Mouse (Mus musculus) kidney, embryonic 16.5 days (tissue): ENCODE measurements at regions not wholly inside any gene's neighbourhood (a gene's known extent, or its start where the extent isn't known, plus 50 kb on each side); places are given as distances from the start of the nearest gene placed in this dataset.

Source experiments
- ATAC-seq: fragments of 200-750 bp; cut with Nextera tagmentation; 2 replicates; pipeline ENCODE4 v1.8.0; 2017; ENCODE audit warnings: moderate TSS enrichment; ENCODE audit not compliant: low FRiP score, low TSS enrichment
- H3K27ac ChIP-seq: fragments of 300-500 bp; sonication (generic); 2 replicates; pipeline ENCODE4 v1.5.1; 2014; ENCODE audit warnings: low read length
- H3K27me3 ChIP-seq: fragments of 300-500 bp; sonication (generic); 2 replicates; pipeline ENCODE4 v1.6.1; 2014; ENCODE audit warnings: low read length, control low read depth, mixed read lengths; ENCODE audit not compliant: insufficient read depth
- H3K36me3 ChIP-seq: fragments of 300-500 bp; sonication (generic); 2 replicates; pipeline ENCODE4 v1.6.1; 2014; ENCODE audit warnings: low read length, control low read depth, mixed read lengths; ENCODE audit not compliant: insufficient read depth
- H3K4me1 ChIP-seq: fragments of 300-500 bp; sonication (generic); 2 replicates; pipeline ENCODE4 v1.6.1; 2014; ENCODE audit warnings: low read length, control low read depth, mixed read lengths; ENCODE audit not compliant: insufficient read depth
- H3K4me2 ChIP-seq: fragments of 300-500 bp; sonication (generic); replicated peaks from 2 replicates; pipeline ENCODE4 v1.6.1; 2014; ENCODE audit warnings: low read depth, low read length
- H3K4me3 ChIP-seq: fragments of 300-500 bp; sonication (generic); 2 replicates; pipeline ENCODE4 v1.5.1; 2014; ENCODE audit warnings: mild to moderate bottlenecking, low read length
- H3K9ac ChIP-seq: fragments of 300-500 bp; sonication (generic); replicated peaks from 2 replicates; pipeline ENCODE4 v1.6.1; 2014; ENCODE audit warnings: low read length
- H3K9me3 ChIP-seq: fragments of 300-500 bp; sonication (generic); 2 replicates; pipeline ENCODE4 v1.6.1; 2016; ENCODE audit warnings: low read length, control low read depth
- WGBS: fragments of 180-500 bp; shearing (Covaris S2); extraction: QIAGEN DNeasy Blood & Tissue Kit; methylation state at CpG from one replicate; pipeline ENCODE4 v1.1.7; 2014; 5-methylcytosine and 5-hydroxymethylcytosine counted together

DNA sequence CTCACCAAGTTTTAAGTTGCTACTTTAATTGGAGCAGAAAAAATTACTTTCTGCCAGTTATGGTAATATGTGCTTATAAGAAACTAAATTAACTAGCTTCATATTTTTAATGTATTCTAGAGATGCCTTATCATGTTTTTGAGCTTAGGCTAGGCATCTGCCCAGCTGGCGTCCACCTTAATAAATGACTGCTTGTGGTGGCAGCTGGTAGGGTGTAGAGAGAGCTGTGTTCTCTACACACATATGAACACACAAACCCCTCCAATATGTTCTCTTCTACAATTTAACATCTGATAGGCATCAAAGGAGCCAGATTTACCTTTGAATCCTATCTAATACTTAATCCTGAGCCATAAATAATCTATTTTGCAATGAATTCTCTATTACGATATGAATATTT is 173.4 kb downstream of the Gm4340 start:
- WGBS = 86% methylated on average over 2 of the region's 2 CpGs

DNA sequence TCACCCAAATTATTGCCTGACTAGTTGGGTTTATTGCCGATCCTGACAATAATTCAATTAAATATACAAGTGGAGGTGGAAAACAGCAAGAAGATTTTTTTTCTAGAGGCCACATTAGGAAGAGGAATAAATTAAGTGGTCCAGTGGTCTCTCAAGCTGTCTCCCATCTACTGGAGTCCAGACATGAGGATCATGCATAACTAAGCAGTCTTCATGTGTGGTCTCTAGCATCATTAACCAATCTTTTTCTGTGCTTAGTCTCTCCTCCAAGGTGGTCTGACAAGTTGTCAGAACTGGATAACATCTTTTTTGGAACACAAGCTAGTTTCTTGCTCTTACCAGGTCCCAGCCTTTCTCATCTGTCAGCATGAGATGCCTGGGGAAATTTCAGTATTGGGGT is 180.7 kb downstream of the Gm4340 start:
- no peak overlapping the region for H3K27ac ChIP-seq

More for the DNA sequence above, 173.4 kb downstream of the Gm4340 start:
- H3K36me3 ChIP-seq = no peaks in the 10 kb centered on the region
- no peak for ATAC-seq
- no peak overlapping the region for H3K9ac ChIP-seq
- H3K4me2 ChIP-seq = no peak overlapping the region
- H3K9me3 ChIP-seq = no peaks in the 10 kb centered on the region
- H3K27me3 ChIP-seq = no peaks in the 10 kb centered on the region
- H3K4me3 ChIP-seq = no peak overlapping the region
- no peak overlapping the region for H3K27ac ChIP-seq
- no peaks in the 10 kb centered on the region for H3K4me1 ChIP-seq

DNA sequence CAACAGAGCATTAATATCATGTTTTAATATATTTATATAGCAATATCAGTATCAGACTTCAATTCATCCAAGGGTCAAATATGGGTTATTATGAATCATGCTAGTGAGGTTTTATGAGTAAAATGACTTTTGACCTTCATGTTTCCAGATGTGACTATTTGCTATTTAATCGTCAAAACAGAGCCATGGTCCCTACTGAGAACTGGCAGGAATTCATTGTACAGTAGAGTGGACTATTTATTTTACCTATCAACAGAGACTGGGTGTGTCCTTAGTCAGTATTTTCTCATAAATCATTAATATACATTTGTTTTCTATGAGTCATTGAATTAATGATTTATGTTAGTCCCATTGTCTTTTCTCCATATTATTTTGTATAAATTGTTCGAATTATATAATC is 194.4 kb downstream of the Gm4340 start:
- H3K4me1 ChIP-seq = no peaks in the 10 kb centered on the region
- no peak overlapping the region for H3K27ac ChIP-seq
- ATAC-seq = no peak
- H3K9ac ChIP-seq = no peak overlapping the region
- no peak overlapping the region for H3K4me2 ChIP-seq
- H3K36me3 ChIP-seq = no peaks in the 10 kb centered on the region
- no peak overlapping the region for H3K4me3 ChIP-seq
- no peaks in the 10 kb centered on the region for H3K27me3 ChIP-seq
- WGBS = 71% methylated on average over 2 of the region's 2 CpGs
- H3K9me3 ChIP-seq = no peaks in the 10 kb centered on the region

More for the DNA sequence above, 180.7 kb downstream of the Gm4340 start:
- Histone ChIP-seq H3K4me3 (no peak overlapping the region), H3K27me3 (no peaks in the 10 kb centered on the region), H3K9me3 (no peaks in the 10 kb centered on the region), H3K4me1 (no peaks in the 10 kb centered on the region), H3K4me2 (no peak overlapping the region), H3K36me3 (no peaks in the 10 kb centered on the region), H3K9ac (no peak overlapping the region)
- WGBS = 65% methylated on average over 1 of the region's 1 CpGs
- ATAC-seq = no peak

DNA sequence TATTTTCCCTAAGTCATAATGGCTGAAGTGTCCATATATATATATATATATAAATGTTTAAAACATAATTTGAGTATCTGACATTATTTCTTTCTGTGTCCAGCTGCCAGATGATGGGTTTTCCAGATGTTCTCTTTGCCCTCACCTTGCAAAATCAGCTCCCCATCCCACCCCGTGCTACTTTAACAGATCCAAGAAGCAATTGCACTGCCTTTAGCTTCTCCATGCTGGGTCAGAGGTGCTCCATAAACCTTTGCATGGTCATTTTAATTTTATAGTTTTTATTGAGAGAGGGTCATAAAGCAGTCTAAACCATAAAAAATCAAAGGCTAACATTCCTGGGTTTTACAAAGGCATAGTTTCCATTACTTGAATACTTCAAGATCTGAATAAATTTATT is 201.9 kb downstream of the Gm4340 start:
- 36% methylated on average over 1 of the region's 1 CpGs for WGBS
- no peak for ATAC-seq
- no peak overlapping the region for H3K27ac ChIP-seq
- no peaks in the 10 kb centered on the region for H3K27me3 ChIP-seq
- no peaks in the 10 kb centered on the region for H3K9me3 ChIP-seq
- no peak overlapping the region for H3K4me3 ChIP-seq
- no peak overlapping the region for H3K4me2 ChIP-seq
- H3K9ac ChIP-seq = no peak overlapping the region
- no peaks in the 10 kb centered on the region for H3K36me3 ChIP-seq
- no peaks in the 10 kb centered on the region for H3K4me1 ChIP-seq

DNA sequence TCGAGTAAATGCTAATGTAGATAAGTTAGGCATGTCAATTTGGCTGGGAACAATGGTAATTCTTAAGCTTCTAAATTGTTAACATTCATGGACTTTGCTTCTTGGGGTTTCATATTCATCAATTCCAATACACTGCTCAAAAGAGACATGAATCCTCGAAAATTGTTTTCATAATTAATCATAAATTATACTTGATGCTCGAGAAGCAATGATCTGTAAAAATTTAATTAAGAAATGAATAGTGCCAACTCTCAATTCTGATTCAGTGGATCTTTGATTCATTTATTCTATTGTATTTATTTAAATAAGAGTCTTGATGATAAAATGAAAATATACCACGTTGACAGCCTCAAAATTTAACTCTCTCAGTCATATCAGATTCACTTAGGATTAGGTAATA is 214.9 kb downstream of the Gm4340 start:
- WGBS = 70% methylated on average over 4 of the region's 4 CpGs
- Histone ChIP-seq H3K27ac (no peak overlapping the region), H3K4me2 (no peak overlapping the region), H3K4me1 (no peaks in the 10 kb centered on the region), H3K4me3 (no peak overlapping the region), H3K36me3 (no peaks in the 10 kb centered on the region), H3K27me3 (no peaks in the 10 kb centered on the region), H3K9me3 (no peaks in the 10 kb centered on the region), H3K9ac (no peak overlapping the region)
- no peak for ATAC-seq

DNA sequence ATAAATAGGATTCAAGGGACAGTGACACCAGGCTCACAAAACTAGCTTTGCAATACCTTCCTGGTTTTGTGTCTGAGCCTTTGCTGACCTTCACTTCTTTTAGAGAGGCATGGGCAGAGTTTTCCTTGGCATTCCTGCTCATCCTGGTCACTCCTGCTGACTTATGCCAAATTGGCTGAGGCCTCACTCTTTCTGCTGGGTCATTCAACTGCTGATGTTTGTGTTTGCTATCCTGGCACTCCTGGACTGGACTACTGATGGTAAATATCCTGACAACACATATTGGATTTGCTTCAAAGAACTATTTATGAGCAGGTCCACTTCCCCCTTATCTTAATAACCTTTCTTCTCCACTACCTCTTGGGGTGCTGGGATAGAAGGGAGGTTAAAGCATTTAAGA is 228.7 kb downstream of the Gm4340 start:
- H3K4me3 ChIP-seq = no peak overlapping the region
- H3K27ac ChIP-seq = no peak overlapping the region
- H3K9me3 ChIP-seq = no peaks in the 10 kb centered on the region
- H3K4me2 ChIP-seq = no peak overlapping the region
- no peak overlapping the region for H3K9ac ChIP-seq
- no peaks in the 10 kb centered on the region for H3K4me1 ChIP-seq
- no peaks in the 10 kb centered on the region for H3K27me3 ChIP-seq
- no peak for ATAC-seq
- no peaks in the 10 kb centered on the region for H3K36me3 ChIP-seq

DNA sequence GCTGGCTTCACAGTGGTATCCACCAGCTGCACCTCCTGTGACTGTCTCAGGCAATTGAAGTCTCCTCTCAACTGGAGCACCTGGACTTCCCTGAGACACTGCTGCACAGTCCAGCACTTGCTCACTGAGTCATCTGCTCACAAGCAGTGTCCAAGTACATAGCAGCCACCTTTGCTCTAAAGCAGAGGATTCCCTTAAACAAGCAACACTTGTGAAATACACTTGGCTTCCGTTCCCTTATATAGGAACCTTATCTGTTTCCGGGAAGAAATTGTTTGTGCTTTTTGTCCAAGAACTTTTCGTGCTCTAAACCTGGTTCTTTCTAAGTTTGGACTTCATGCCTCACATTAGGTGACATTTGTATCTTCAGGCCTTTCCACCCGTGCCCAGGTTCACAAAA is 229.3 kb downstream of the Gm4340 start:
- 89% methylated on average over 4 of the region's 4 CpGs for WGBS

DNA sequence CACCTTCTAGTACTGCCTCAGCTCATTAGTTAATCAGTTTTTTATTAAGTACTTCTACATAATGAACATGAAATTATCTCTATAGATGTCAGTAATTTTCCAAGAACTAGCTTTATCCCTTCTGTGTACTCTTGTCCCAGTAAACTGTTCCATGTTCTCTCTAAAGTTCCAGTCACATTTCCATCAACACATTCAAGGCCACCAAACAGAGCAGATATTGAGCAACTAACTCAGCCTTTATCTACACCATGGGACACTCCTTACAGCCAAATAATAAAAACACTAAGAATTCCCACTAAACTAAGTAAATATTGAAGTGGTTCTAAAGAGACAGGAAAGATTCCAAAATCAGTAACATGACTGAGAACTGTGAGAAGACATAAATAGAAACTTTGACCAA is 229.9 kb downstream of the Gm4340 start:
- ATAC-seq = no peak
- no peaks in the 10 kb centered on the region for H3K4me1 ChIP-seq
- H3K36me3 ChIP-seq = no peaks in the 10 kb centered on the region
- no peak overlapping the region for H3K4me2 ChIP-seq
- H3K9ac ChIP-seq = no peak overlapping the region
- H3K27ac ChIP-seq = no peak overlapping the region
- H3K4me3 ChIP-seq = no peak overlapping the region
- H3K9me3 ChIP-seq = no peaks in the 10 kb centered on the region
- H3K27me3 ChIP-seq = no peaks in the 10 kb centered on the region

More for the DNA sequence above, 229.3 kb downstream of the Gm4340 start:
- Histone ChIP-seq H3K9me3 (no peaks in the 10 kb centered on the region), H3K4me2 (no peak overlapping the region), H3K4me1 (no peaks in the 10 kb centered on the region), H3K4me3 (no peak overlapping the region), H3K36me3 (no peaks in the 10 kb centered on the region), H3K9ac (no peak overlapping the region), H3K27ac (no peak overlapping the region), H3K27me3 (no peaks in the 10 kb centered on the region)
- ATAC-seq = no peak

DNA sequence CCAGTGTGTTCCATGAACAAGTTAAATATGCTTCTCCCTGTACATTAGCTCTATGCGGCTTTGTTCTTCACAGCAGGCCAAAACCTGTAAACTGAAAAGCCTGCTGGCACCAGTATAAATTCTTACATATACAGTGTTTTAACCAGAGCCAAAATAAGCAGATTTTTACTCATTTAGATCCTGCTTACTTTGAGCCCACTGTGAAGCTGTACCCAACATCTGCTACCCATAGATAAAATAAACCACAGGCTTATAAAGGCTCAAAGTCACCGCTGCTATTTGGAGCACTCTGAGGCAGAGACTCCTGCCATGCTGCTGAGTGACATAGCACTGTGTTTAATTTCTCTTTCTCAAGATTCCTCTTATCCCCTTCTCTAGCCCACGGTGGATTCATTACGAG is 251.1 kb downstream of the Gm4340 start:
- Histone ChIP-seq H3K4me3 (no peak overlapping the region), H3K4me1 (no peaks in the 10 kb centered on the region), H3K4me2 (no peak overlapping the region), H3K9me3 (no peaks in the 10 kb centered on the region), H3K36me3 (no peaks in the 10 kb centered on the region), H3K27ac (no peak overlapping the region), H3K9ac (no peak overlapping the region), H3K27me3 (no peaks in the 10 kb centered on the region)
- 85% methylated on average over 4 of the region's 4 CpGs for WGBS
- no peak for ATAC-seq

DNA sequence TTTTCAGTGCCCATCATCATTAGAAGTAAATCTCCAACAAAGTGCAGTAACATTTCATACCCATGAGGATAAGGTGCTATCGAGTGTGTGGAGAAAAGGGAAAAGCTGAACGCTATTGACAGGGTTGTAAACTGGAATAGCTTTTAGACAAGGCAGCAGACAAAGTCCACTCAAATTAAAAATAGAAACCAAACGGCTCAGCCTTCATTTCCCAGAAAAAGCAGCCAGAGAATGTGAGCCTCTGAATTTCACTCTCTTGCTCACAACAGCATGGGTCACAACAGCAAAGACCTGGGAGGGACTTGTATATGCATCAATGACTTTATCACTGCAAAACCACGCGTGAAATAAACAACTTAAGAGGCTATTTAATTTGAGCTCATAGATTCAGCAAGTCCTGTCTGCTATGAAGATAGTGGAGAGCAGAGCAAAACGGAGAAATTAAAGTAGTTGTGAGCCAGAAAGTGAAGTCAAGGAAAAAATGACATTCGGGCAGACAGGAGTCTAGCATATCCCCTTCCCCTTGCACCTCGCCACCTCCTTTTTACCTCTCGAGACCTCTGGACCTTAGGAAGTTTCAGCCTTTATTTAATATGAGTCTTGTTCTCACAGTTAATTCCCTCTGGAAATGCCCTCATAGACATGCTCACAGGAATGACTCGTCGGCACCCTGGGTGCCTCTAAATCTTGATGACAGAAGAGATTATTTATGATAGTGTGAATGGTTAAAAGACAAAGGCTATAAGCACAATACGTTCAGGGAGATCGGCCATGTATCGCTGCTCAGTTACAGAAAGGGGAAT is 261.9 kb downstream of the Gm4340 start:
- H3K27ac ChIP-seq = no peak overlapping the region
- H3K9ac ChIP-seq = peak overlapping the region; percentile 37; the same call in 1 of the 2 replicates
- no peaks in the 10 kb centered on the region for H3K27me3 ChIP-seq
- H3K4me3 ChIP-seq = peak overlapping the region; percentile 37
- peak; percentile 59; the same call in 1 of the 2 replicates for ATAC-seq
- H3K4me2 ChIP-seq = peak overlapping the region; percentile 60
- H3K9me3 ChIP-seq = no peaks in the 10 kb centered on the region
- 17% methylated on average over 14 of the region's 14 CpGs for WGBS
- no peaks in the 10 kb centered on the region for H3K36me3 ChIP-seq
- peaks cover 4% of the 10 kb centered on the region for H3K4me1 ChIP-seq
